Mouse (Mus musculus) neural tube, embryonic 12.5 days (tissue): ENCODE results near the gene Eps15l1. TPM values are rescaled to one million over a fixed set of nuclear protein-coding genes. Genes with fewer than 3 reads are reported as not detected.
A peak's percentile ranks its signal among the peaks of the same experiment; 100 is the strongest.

Experiments used
- ATAC-seq: fragments of 200-750 bp; cut with Nextera tagmentation; 2 replicates; pipeline ENCODE4 v1.8.0; 2017; ENCODE audit warnings: low read depth, mild to moderate bottlenecking, moderate TSS enrichment, moderate library complexity; ENCODE audit not compliant: low FRiP score
- H3K27ac ChIP-seq: fragments of 300-500 bp; sonication (generic); 2 replicates; pipeline ENCODE4 v1.5.1; 2016
- H3K27me3 ChIP-seq: fragments of 300-500 bp; sonication (generic); replicated peaks from 2 replicates; pipeline ENCODE4 v1.6.1; 2016; ENCODE audit warnings: mild to moderate bottlenecking
- H3K36me3 ChIP-seq: fragments of 300-500 bp; sonication (generic); 2 replicates; pipeline ENCODE4 v1.6.1; 2016; ENCODE audit warnings: mild to moderate bottlenecking
- H3K4me1 ChIP-seq: fragments of 300-500 bp; sonication (generic); 2 replicates; pipeline ENCODE4 v1.6.1; 2016
- H3K4me2 ChIP-seq: fragments of 300-500 bp; sonication (generic); replicated peaks from 2 replicates; pipeline ENCODE4 v1.6.1; 2016; ENCODE audit warnings: mild to moderate bottlenecking
- H3K4me3 ChIP-seq: fragments of 300-500 bp; sonication (generic); 2 replicates; pipeline ENCODE4 v1.5.1; 2016
- H3K9ac ChIP-seq: fragments of 300-500 bp; sonication (generic); 2 replicates; pipeline ENCODE4 v1.6.1; 2016; ENCODE audit warnings: mild to moderate bottlenecking
- H3K9me3 ChIP-seq: fragments of 300-500 bp; sonication (generic); 2 replicates; pipeline ENCODE4 v1.6.1; 2016; ENCODE audit warnings: mild to moderate bottlenecking
- WGBS: fragments of 180-500 bp; shearing (Covaris S2); methylation state at CpG from one replicate; pipeline ENCODE4 v1.1.7; 2016; 5-methylcytosine and 5-hydroxymethylcytosine counted together
- polyA plus RNA-seq: library from polyadenylated mRNA; unstranded; fragments of >200 nt; fragmentation: Nextera tagmentation; extraction: Ambion mirVana; gene quantifications from 2 replicates; pipeline ENCODE4 v1.2.1, GENCODE M21; 2016

Eps15l1 gene
- polyA plus RNA-seq: 69.6 and 74.0 TPM in 2 replicates

GRCm38 (mm10) chr8:72421362-72422335 lies at the start of gene Eps15l1:
Gene Eps15l1 (minus strand): TSS chr8:72421460.
- Histone ChIP-seq H3K9me3 (no peaks in the 10 kb centered on the region), H3K27ac (peak within 1 kb of the TSS; percentile 43; the same call in 1 of the 2 replicates), H3K4me2 (peak within 1 kb of the TSS; percentile 81), H3K4me1 (peaks cover 40% of the 10 kb centered on the region), H3K36me3 (peaks cover 4% of the 10 kb centered on the region; the same call in 1 of the 2 replicates), H3K9ac (peak within 1 kb of the TSS; percentile 87), H3K27me3 (no peaks in the 10 kb centered on the region), H3K4me3 (peak within 1 kb of the TSS; percentile 83)
- under 1% methylated on average over 48 of the region's 48 CpGs for WGBS
- ATAC-seq: peak; percentile 98

- Histone ChIP-seq H3K36me3 (peaks cover 72% of the 10 kb centered on the region), H3K27ac (no peak overlapping the region), H3K4me1 (peaks cover 5% of the 10 kb centered on the region), H3K4me3 (no peak overlapping the region), H3K9ac (no peak overlapping the region), H3K9me3 (no peaks in the 10 kb centered on the region), H3K27me3 (no peaks in the 10 kb centered on the region), H3K4me2 (no peak overlapping the region)
- over 99% methylated on average over 7 of the region's 7 CpGs for WGBS
- ATAC-seq: no peak
Observed at GRCm38 (mm10) chr8:72470684-72471083, 49.4 kb upstream of the Eps15l1 start.

GRCm38 (mm10) chr8:72469984-72470383 lies 48.7 kb upstream of the Eps15l1 start:
- Histone ChIP-seq H3K27ac (no peak overlapping the region), H3K4me3 (no peak overlapping the region), H3K4me2 (no peak overlapping the region), H3K4me1 (peaks cover 4% of the 10 kb centered on the region), H3K36me3 (peaks cover 79% of the 10 kb centered on the region), H3K27me3 (no peaks in the 10 kb centered on the region), H3K9ac (no peak overlapping the region), H3K9me3 (no peaks in the 10 kb centered on the region)
- ATAC-seq: no peak
- WGBS: 94% methylated on average over 8 of the region's 8 CpGs

- 95% methylated on average over 2 of the region's 2 CpGs for WGBS
Observed at GRCm38 (mm10) chr8:72469243-72469642, 48.0 kb upstream of the Eps15l1 start.

GRCm38 (mm10) chr8:72464211-72464610 lies 43.0 kb upstream of the Eps15l1 start:
- Histone ChIP-seq H3K4me3 (no peak overlapping the region), H3K9me3 (no peaks in the 10 kb centered on the region), H3K9ac (no peak overlapping the region), H3K4me1 (no peaks in the 10 kb centered on the region), H3K27ac (no peak overlapping the region), H3K27me3 (no peaks in the 10 kb centered on the region), H3K4me2 (no peak overlapping the region), H3K36me3 (peaks cover 100% of the 10 kb centered on the region)
- 96% methylated on average over 10 of the region's 10 CpGs for WGBS
- no peak for ATAC-seq

More at GRCm38 (mm10) chr8:72469243-72469642, 48.0 kb upstream of the Eps15l1 start:
- Histone ChIP-seq H3K9ac (no peak overlapping the region), H3K4me1 (peaks cover 2% of the 10 kb centered on the region), H3K4me2 (no peak overlapping the region), H3K27me3 (no peaks in the 10 kb centered on the region), H3K9me3 (no peaks in the 10 kb centered on the region), H3K36me3 (peaks cover 86% of the 10 kb centered on the region), H3K27ac (no peak overlapping the region), H3K4me3 (no peak overlapping the region)
- ATAC-seq: no peak

GRCm38 (mm10) chr8:72459881-72460533 lies 38.7 kb upstream of the Eps15l1 start:
- Histone ChIP-seq H3K4me2 (no peak overlapping the region), H3K27ac (no peak overlapping the region), H3K4me3 (no peak overlapping the region), H3K36me3 (peaks cover 74% of the 10 kb centered on the region), H3K9me3 (no peaks in the 10 kb centered on the region), H3K9ac (no peak overlapping the region), H3K4me1 (no peaks in the 10 kb centered on the region), H3K27me3 (no peaks in the 10 kb centered on the region)
- ATAC-seq: no peak
- 89% methylated on average over 4 of the region's 4 CpGs for WGBS

- Histone ChIP-seq H3K4me1 (no peaks in the 10 kb centered on the region), H3K27ac (no peak overlapping the region), H3K36me3 (peaks cover 73% of the 10 kb centered on the region), H3K4me2 (no peak overlapping the region), H3K27me3 (no peaks in the 10 kb centered on the region), H3K9ac (no peak overlapping the region), H3K4me3 (no peak overlapping the region), H3K9me3 (no peaks in the 10 kb centered on the region)
- WGBS: 92% methylated on average over 6 of the region's 6 CpGs
- ATAC-seq: no peak
Observed at GRCm38 (mm10) chr8:72458457-72458856, 37.2 kb upstream of the Eps15l1 start.

GRCm38 (mm10) chr8:72457806-72458205 lies 36.5 kb upstream of the Eps15l1 start:
- Histone ChIP-seq H3K4me2 (no peak overlapping the region), H3K27ac (no peak overlapping the region), H3K4me3 (no peak overlapping the region), H3K36me3 (peaks cover 73% of the 10 kb centered on the region), H3K9ac (no peak overlapping the region), H3K27me3 (no peaks in the 10 kb centered on the region), H3K4me1 (no peaks in the 10 kb centered on the region), H3K9me3 (no peaks in the 10 kb centered on the region)
- no peak for ATAC-seq
- 84% methylated on average over 3 of the region's 3 CpGs for WGBS

- Histone ChIP-seq H3K36me3 (peaks cover 66% of the 10 kb centered on the region), H3K27me3 (no peaks in the 10 kb centered on the region), H3K4me3 (no peak overlapping the region), H3K27ac (no peak overlapping the region), H3K4me1 (no peaks in the 10 kb centered on the region), H3K9me3 (no peaks in the 10 kb centered on the region), H3K9ac (no peak overlapping the region), H3K4me2 (no peak overlapping the region)
- WGBS: 89% methylated on average over 4 of the region's 4 CpGs
- no peak for ATAC-seq
Observed at GRCm38 (mm10) chr8:72455317-72455716, 34.1 kb upstream of the Eps15l1 start.

- no peaks in the 10 kb centered on the region for H3K27me3 ChIP-seq
Observed at GRCm38 (mm10) chr8:72453904-72454303, 32.6 kb upstream of the Eps15l1 start.

GRCm38 (mm10) chr8:72451516-72451915 lies 30.3 kb upstream of the Eps15l1 start:
- 89% methylated on average over 8 of the region's 8 CpGs for WGBS
- no peak overlapping the region for H3K4me2 ChIP-seq
- no peak overlapping the region for H3K27ac ChIP-seq
- ATAC-seq: no peak
- H3K4me1 ChIP-seq: peaks cover 4% of the 10 kb centered on the region; the same call in 1 of the 2 replicates
- no peak overlapping the region for H3K9ac ChIP-seq
- H3K4me3 ChIP-seq: no peak overlapping the region
- peaks cover 74% of the 10 kb centered on the region for H3K36me3 ChIP-seq
- H3K27me3 ChIP-seq: no peaks in the 10 kb centered on the region
- H3K9me3 ChIP-seq: no peaks in the 10 kb centered on the region

More at GRCm38 (mm10) chr8:72453904-72454303, 32.6 kb upstream of the Eps15l1 start:
- peaks cover 66% of the 10 kb centered on the region for H3K36me3 ChIP-seq
- no peak overlapping the region for H3K4me2 ChIP-seq
- ATAC-seq: no peak
- no peak overlapping the region for H3K9ac ChIP-seq
- 97% methylated on average over 2 of the region's 2 CpGs for WGBS
- H3K4me1 ChIP-seq: no peaks in the 10 kb centered on the region
- no peaks in the 10 kb centered on the region for H3K9me3 ChIP-seq
- H3K4me3 ChIP-seq: no peak overlapping the region
- H3K27ac ChIP-seq: no peak overlapping the region

- no peak overlapping the region for H3K4me3 ChIP-seq
- peaks cover 6% of the 10 kb centered on the region; the same call in 1 of the 2 replicates for H3K4me1 ChIP-seq
- no peak overlapping the region for H3K4me2 ChIP-seq
- no peaks in the 10 kb centered on the region for H3K27me3 ChIP-seq
- ATAC-seq: no peak
- H3K9me3 ChIP-seq: no peaks in the 10 kb centered on the region
- 96% methylated on average over 6 of the region's 6 CpGs for WGBS
- no peak overlapping the region for H3K9ac ChIP-seq
- peaks cover 26% of the 10 kb centered on the region for H3K36me3 ChIP-seq
- no peak overlapping the region for H3K27ac ChIP-seq
Observed at GRCm38 (mm10) chr8:72445071-72445470, 23.8 kb upstream of the Eps15l1 start.
